Mouse (Mus musculus) small intestine, adult 2 months (tissue): ENCODE data around the gene Gm20388.

Source experiments
- CTCF ChIP-seq: fragments of 200-500 bp; IDR thresholded peaks from 2 replicates; pipeline ENCODE4 v1.5.1; 2012; ENCODE audit warnings: low read depth, mild to moderate bottlenecking, control low read depth, inconsistent platforms, low read length, moderate library complexity, mixed read lengths; ENCODE audit not compliant: insufficient replicate concordance, insufficient read length; ENCODE audit errors: extremely low read depth
- POLR2A ChIP-seq: fragments of 200-500 bp; IDR thresholded peaks from 2 replicates; pipeline ENCODE4 v1.6.1; 2012; ENCODE audit warnings: low read depth, mild to moderate bottlenecking, control low read depth, inconsistent platforms, low read length, moderate library complexity

DNA sequence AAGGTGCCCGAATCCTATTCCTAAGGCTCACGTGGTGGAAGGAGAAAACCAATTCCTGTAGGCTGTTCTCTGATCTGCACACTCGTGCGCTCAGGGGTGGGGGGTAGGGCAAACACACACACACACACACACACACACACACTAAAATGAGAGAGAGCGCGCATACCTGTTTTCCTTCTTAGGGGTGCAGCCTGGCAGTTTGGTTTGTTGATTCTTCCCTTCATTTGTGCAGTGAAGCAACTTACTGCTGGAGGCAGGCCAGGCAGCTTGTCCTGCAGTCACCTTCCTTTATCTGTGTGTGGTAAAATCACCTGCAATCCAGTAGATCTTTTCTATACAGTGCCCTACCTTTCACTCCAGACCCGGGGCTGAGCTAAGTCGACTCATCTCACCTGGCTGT lies 3846.3 kb downstream of the Gm20388 start:
- no peak for TF ChIP-seq POLR2A
- TF ChIP-seq CTCF, result no peak
